Mouse (Mus musculus) neural tube, embryonic 13.5 days (tissue): ENCODE measurements around the gene Vezf1. TPM values are rescaled to one million over a fixed set of nuclear protein-coding genes. Genes with fewer than 3 reads are reported as not detected.

ENCODE experiments used
- ATAC-seq: fragments of 200-750 bp; cut with Nextera tagmentation; 2 replicates; pipeline ENCODE4 v1.8.0; 2017; ENCODE audit warnings: low read depth, mild to moderate bottlenecking, moderate TSS enrichment, moderate library complexity
- H3K27ac ChIP-seq: fragments of 300-500 bp; sonication (generic); replicated peaks from 2 replicates; pipeline ENCODE4 v1.5.1; 2015; ENCODE audit warnings: moderate library complexity, mild to moderate bottlenecking, inconsistent platforms
- H3K27me3 ChIP-seq: fragments of 300-500 bp; sonication (generic); 2 replicates; pipeline ENCODE4 v1.6.1; 2015; ENCODE audit warnings: mild to moderate bottlenecking, inconsistent platforms
- H3K36me3 ChIP-seq: fragments of 300-500 bp; sonication (generic); 2 replicates; pipeline ENCODE4 v1.6.1; 2015; ENCODE audit warnings: mild to moderate bottlenecking, inconsistent platforms
- H3K4me1 ChIP-seq: fragments of 300-500 bp; sonication (generic); replicated peaks from 2 replicates; pipeline ENCODE4 v1.6.1; 2015; ENCODE audit warnings: inconsistent platforms
- H3K4me2 ChIP-seq: fragments of 300-500 bp; sonication (generic); 2 replicates; pipeline ENCODE4 v1.6.1; 2015; ENCODE audit warnings: inconsistent platforms, mild to moderate bottlenecking, moderate library complexity
- H3K4me3 ChIP-seq: fragments of 300-500 bp; sonication (generic); 2 replicates; pipeline ENCODE4 v1.5.1; 2015; ENCODE audit warnings: mild to moderate bottlenecking, inconsistent platforms
- H3K9ac ChIP-seq: fragments of 300-500 bp; sonication (generic); 2 replicates; pipeline ENCODE4 v1.6.1; 2015; ENCODE audit warnings: moderate library complexity, mild to moderate bottlenecking, inconsistent platforms
- H3K9me3 ChIP-seq: fragments of 300-500 bp; sonication (generic); 2 replicates; pipeline ENCODE4 v1.6.1; 2016; ENCODE audit warnings: inconsistent platforms
- WGBS: fragments of 180-500 bp; shearing (Covaris S2); methylation state at CpG from one replicate; pipeline ENCODE4 v1.1.7; 2015; 5-methylcytosine and 5-hydroxymethylcytosine counted together
- polyA plus RNA-seq: library from polyadenylated mRNA; unstranded; fragments of >200 nt; fragmentation: Nextera tagmentation; extraction: Ambion mirVana; gene quantifications from 2 replicates; pipeline ENCODE4 v1.2.1, GENCODE M21; 2015

Gene Vezf1
- polyA plus RNA-seq, 1 experiment from 2014 or later: 53.9 TPM

GRCm38 (mm10) chr11:88118817-88119642 is 51.0 kb downstream of the Vezf1 start:
- Histone ChIP-seq H3K9ac (peak overlapping the region; percentile 62), H3K4me2 (peak overlapping the region; percentile 33), H3K36me3 (no peaks in the 10 kb centered on the region), H3K4me3 (no peak overlapping the region), H3K27me3 (no peaks in the 10 kb centered on the region), H3K4me1 (peaks cover 94% of the 10 kb centered on the region), H3K9me3 (no peaks in the 10 kb centered on the region), H3K27ac (peak overlapping the region; percentile 96)
- 5% methylated on average over 8 of the region's 8 CpGs for WGBS
- ATAC-seq: peak; percentile 92

- H3K4me2 ChIP-seq: no peak overlapping the region
- no peaks in the 10 kb centered on the region for H3K9me3 ChIP-seq
- H3K27ac ChIP-seq: peak overlapping the region; percentile 63
- H3K36me3 ChIP-seq: no peaks in the 10 kb centered on the region
- H3K4me1 ChIP-seq: peaks cover 83% of the 10 kb centered on the region
- H3K9ac ChIP-seq: no peak overlapping the region
- WGBS: 31% methylated on average over 5 of the region's 5 CpGs
- no peak for ATAC-seq
- H3K27me3 ChIP-seq: no peaks in the 10 kb centered on the region
- H3K4me3 ChIP-seq: no peak overlapping the region
These were observed 54.5 kb downstream of the Vezf1 start for GRCm38 (mm10) chr11:88122545-88122944.

- Histone ChIP-seq H3K27ac (peak overlapping the region; percentile 63), H3K4me1 (peaks cover 81% of the 10 kb centered on the region), H3K4me3 (no peak overlapping the region), H3K9ac (no peak overlapping the region), H3K9me3 (no peaks in the 10 kb centered on the region), H3K27me3 (no peaks in the 10 kb centered on the region), H3K36me3 (no peaks in the 10 kb centered on the region), H3K4me2 (no peak overlapping the region)
- 72% methylated on average over 5 of the region's 5 CpGs for WGBS
- ATAC-seq: no peak
These were observed 54.9 kb downstream of the Vezf1 start for GRCm38 (mm10) chr11:88123021-88123420.

GRCm38 (mm10) chr11:88123731-88124130 is 55.7 kb downstream of the Vezf1 start:
- Histone ChIP-seq H3K9me3 (no peaks in the 10 kb centered on the region), H3K4me1 (peaks cover 79% of the 10 kb centered on the region), H3K4me2 (no peak overlapping the region), H3K9ac (peak overlapping the region; percentile 3; the same call in 1 of the 2 replicates), H3K4me3 (no peak overlapping the region), H3K27ac (peak overlapping the region; percentile 28; the same call in 1 of the 2 replicates), H3K27me3 (no peaks in the 10 kb centered on the region), H3K36me3 (no peaks in the 10 kb centered on the region)
- ATAC-seq: no peak
- WGBS: 37% methylated on average over 6 of the region's 6 CpGs

GRCm38 (mm10) chr11:88125483-88125882 is 57.4 kb downstream of the Vezf1 start:
- H3K9ac ChIP-seq: no peak overlapping the region
- WGBS: 55% methylated on average over 7 of the region's 7 CpGs
- no peaks in the 10 kb centered on the region for H3K27me3 ChIP-seq
- ATAC-seq: no peak; the same call in 1 of the 2 replicates
- no peaks in the 10 kb centered on the region for H3K9me3 ChIP-seq
- peak overlapping the region; percentile 83 for H3K27ac ChIP-seq
- H3K4me1 ChIP-seq: peaks cover 73% of the 10 kb centered on the region
- H3K36me3 ChIP-seq: no peaks in the 10 kb centered on the region
- no peak overlapping the region for H3K4me3 ChIP-seq
- no peak overlapping the region for H3K4me2 ChIP-seq

- no peak overlapping the region for H3K9ac ChIP-seq
- no peaks in the 10 kb centered on the region for H3K9me3 ChIP-seq
- no peaks in the 10 kb centered on the region for H3K36me3 ChIP-seq
- peaks cover 67% of the 10 kb centered on the region for H3K4me1 ChIP-seq
- 11% methylated on average over 5 of the region's 5 CpGs for WGBS
- no peak overlapping the region for H3K4me2 ChIP-seq
- H3K4me3 ChIP-seq: no peak overlapping the region
- ATAC-seq: peak; percentile 80
- H3K27me3 ChIP-seq: no peaks in the 10 kb centered on the region
- peak overlapping the region; percentile 83 for H3K27ac ChIP-seq
These were observed 58.3 kb downstream of the Vezf1 start for GRCm38 (mm10) chr11:88126306-88126793.

- ATAC-seq: no peak
- Histone ChIP-seq H3K4me3 (no peak overlapping the region), H3K4me2 (no peak overlapping the region), H3K27ac (no peak overlapping the region), H3K36me3 (0 out of 2 replicates have a peak, but pooled peaks cover 2% of the 10 kb centered on the region), H3K9me3 (no peaks in the 10 kb centered on the region), H3K27me3 (no peaks in the 10 kb centered on the region), H3K4me1 (peaks cover 59% of the 10 kb centered on the region), H3K9ac (no peak overlapping the region)
- WGBS: 91% methylated on average over 9 of the region's 9 CpGs
These were observed 60.4 kb downstream of the Vezf1 start for GRCm38 (mm10) chr11:88128461-88128860.

- 74% methylated on average over 3 of the region's 3 CpGs for WGBS
- no peaks in the 10 kb centered on the region for H3K9me3 ChIP-seq
These were observed 61.2 kb downstream of the Vezf1 start for GRCm38 (mm10) chr11:88129281-88129680.

GRCm38 (mm10) chr11:88129935-88130334 is 61.9 kb downstream of the Vezf1 start:
- Histone ChIP-seq H3K27me3 (no peaks in the 10 kb centered on the region), H3K9ac (no peak overlapping the region), H3K4me1 (peaks cover 48% of the 10 kb centered on the region), H3K4me3 (no peak overlapping the region), H3K4me2 (no peak overlapping the region), H3K9me3 (no peaks in the 10 kb centered on the region), H3K36me3 (0 out of 2 replicates have a peak, but pooled peaks cover 4% of the 10 kb centered on the region), H3K27ac (no peak overlapping the region)
- WGBS: 97% methylated on average over 10 of the region's 10 CpGs
- ATAC-seq: no peak

More at GRCm38 (mm10) chr11:88129281-88129680, 61.2 kb downstream of the Vezf1 start:
- Histone ChIP-seq H3K27ac (no peak overlapping the region), H3K4me2 (no peak overlapping the region), H3K4me1 (peaks cover 52% of the 10 kb centered on the region), H3K4me3 (no peak overlapping the region), H3K27me3 (no peaks in the 10 kb centered on the region), H3K36me3 (0 out of 2 replicates have a peak, but pooled peaks cover 4% of the 10 kb centered on the region), H3K9ac (no peak overlapping the region)
- ATAC-seq: no peak

GRCm38 (mm10) chr11:88131847-88132246 is 63.8 kb downstream of the Vezf1 start:
- H3K27ac ChIP-seq: 0 out of 2 replicates have a peak overlapping the region, but pooled peaks have one; percentile 2
- 65% methylated on average over 8 of the region's 8 CpGs for WGBS
- H3K36me3 ChIP-seq: 0 out of 2 replicates have a peak, but pooled peaks cover 4% of the 10 kb centered on the region
- H3K4me3 ChIP-seq: no peak overlapping the region
- H3K9me3 ChIP-seq: no peaks in the 10 kb centered on the region
- no peaks in the 10 kb centered on the region for H3K27me3 ChIP-seq
- no peak overlapping the region for H3K4me2 ChIP-seq
- peaks cover 33% of the 10 kb centered on the region for H3K4me1 ChIP-seq
- no peak overlapping the region for H3K9ac ChIP-seq
- no peak for ATAC-seq
